Mouse (Mus musculus): ENCODE data around the gene Sccpdh. TPM values are rescaled to one million over a fixed set of nuclear protein-coding genes. Genes with fewer than 3 reads are reported as not detected.
"Not testable (repeated sequence)": the region's sequence is repeated elsewhere in the genome, so short reads cannot be mapped to it uniquely, and the experiment has no call there.

Gene Sccpdh
- polyA plus RNA-seq, 1 experiment, result 75.0 TPM

GRCm38 (mm10) chr1:179713367-179713766 lies 45.4 kb downstream of the Sccpdh start:
- Histone ChIP-seq H3K27ac (ENCODE audit: insufficient read depth, low read length) (no peak overlapping the region), H3K4me3 (ENCODE audit: insufficient read depth, low read length) (no peak overlapping the region), H3K4me1 (ENCODE audit: control insufficient read depth, insufficient read depth, low read length) (peaks cover 5% of the 10 kb centered on the region)
- TF ChIP-seq POLR2A (IDR thresholded peaks at IDR 0.05; ENCODE audit: extremely low read depth, insufficient read depth, low read length) (no peak), CTCF (IDR thresholded peaks at IDR 0.05; ENCODE audit: extremely low read depth, insufficient read depth, low read length) (no peak)

GRCm38 (mm10) chr1:179715289-179715688 lies 47.3 kb downstream of the Sccpdh start:
- H3K4me3 ChIP-seq (ENCODE audit: insufficient read depth, low read length); H3K27ac ChIP-seq (ENCODE audit: insufficient read depth, low read length); H3K4me1 ChIP-seq (ENCODE audit: control insufficient read depth, insufficient read depth, low read length): not testable (repeated sequence)

GRCm38 (mm10) chr1:179715786-179716185 lies 47.8 kb downstream of the Sccpdh start:
- no peak for TF ChIP-seq CTCF (IDR thresholded peaks at IDR 0.05; ENCODE audit: extremely low read depth, insufficient read depth, low read length)
- Histone ChIP-seq H3K4me1 (ENCODE audit: control insufficient read depth, insufficient read depth, low read length) (no peaks in the 10 kb centered on the region), H3K4me3 (ENCODE audit: insufficient read depth, low read length) (no peak overlapping the region), H3K27ac (ENCODE audit: insufficient read depth, low read length) (no peak overlapping the region)

- no peaks in the 10 kb centered on the region for H3K4me1 ChIP-seq (ENCODE audit: control insufficient read depth, insufficient read depth, low read length)
- no peak overlapping the region for H3K27ac ChIP-seq (ENCODE audit: insufficient read depth, low read length)
- TF ChIP-seq CTCF (IDR thresholded peaks at IDR 0.05; ENCODE audit: extremely low read depth, insufficient read depth, low read length), result no peak
- no peak for TF ChIP-seq POLR2A (IDR thresholded peaks at IDR 0.05; ENCODE audit: extremely low read depth, insufficient read depth, low read length)
These were observed 54.9 kb downstream of the Sccpdh start for GRCm38 (mm10) chr1:179722811-179723469.

GRCm38 (mm10) chr1:179728661-179729060 lies 60.7 kb downstream of the Sccpdh start:
- no peaks in the 10 kb centered on the region for H3K4me1 ChIP-seq (ENCODE audit: control insufficient read depth, insufficient read depth, low read length)
- no peak for TF ChIP-seq CTCF (IDR thresholded peaks at IDR 0.05; ENCODE audit: extremely low read depth, insufficient read depth, low read length)
- TF ChIP-seq POLR2A (IDR thresholded peaks at IDR 0.05; ENCODE audit: extremely low read depth, insufficient read depth, low read length), result no peak
- no peak overlapping the region for H3K27ac ChIP-seq (ENCODE audit: insufficient read depth, low read length)
- H3K4me3 ChIP-seq (ENCODE audit: insufficient read depth, low read length), result no peak overlapping the region

More at GRCm38 (mm10) chr1:179722811-179723469, 54.9 kb downstream of the Sccpdh start:
- H3K4me3 ChIP-seq (ENCODE audit: insufficient read depth, low read length), result no peak overlapping the region

- H3K27ac ChIP-seq (ENCODE audit: insufficient read depth, low read length), result no peak overlapping the region
- H3K4me3 ChIP-seq (ENCODE audit: insufficient read depth, low read length), result no peak overlapping the region
- no peak for TF ChIP-seq POLR2A (IDR thresholded peaks at IDR 0.05; ENCODE audit: extremely low read depth, insufficient read depth, low read length)
- TF ChIP-seq CTCF (IDR thresholded peaks at IDR 0.05; ENCODE audit: extremely low read depth, insufficient read depth, low read length), result no peak
- no peaks in the 10 kb centered on the region for H3K4me1 ChIP-seq (ENCODE audit: control insufficient read depth, insufficient read depth, low read length)
These were observed 63.4 kb downstream of the Sccpdh start for GRCm38 (mm10) chr1:179731391-179731790.

GRCm38 (mm10) chr1:179734500-179735474 lies 66.8 kb downstream of the Sccpdh start:
- H3K4me1 ChIP-seq (ENCODE audit: control insufficient read depth, insufficient read depth, low read length), result no peaks in the 10 kb centered on the region
- TF ChIP-seq POLR2A (IDR thresholded peaks at IDR 0.05; ENCODE audit: extremely low read depth, insufficient read depth, low read length), result no peak
- TF ChIP-seq CTCF (IDR thresholded peaks at IDR 0.05; ENCODE audit: extremely low read depth, insufficient read depth, low read length), result peak; percentile 53
- no peak overlapping the region for H3K27ac ChIP-seq (ENCODE audit: insufficient read depth, low read length)
- H3K4me3 ChIP-seq (ENCODE audit: insufficient read depth, low read length), result no peak overlapping the region

DNA sequence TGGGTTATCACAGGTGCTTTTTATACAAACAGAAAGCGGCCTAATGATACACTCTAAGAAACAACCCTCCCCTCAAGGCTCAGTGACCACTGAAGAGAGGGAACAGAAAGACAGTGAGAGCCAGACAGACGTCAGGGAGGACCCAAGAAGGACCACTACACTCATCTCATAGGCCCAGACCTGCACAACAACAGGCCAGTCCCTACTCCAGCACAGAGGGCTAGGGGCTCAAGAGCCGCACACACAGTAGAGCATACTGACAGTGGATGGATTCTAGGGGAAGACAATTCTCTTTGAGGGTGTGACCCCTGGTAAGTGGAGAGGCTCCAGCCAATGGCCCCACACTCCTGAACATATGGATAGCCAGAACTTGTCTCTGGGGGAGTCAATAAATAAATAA lies 68.5 kb downstream of the Sccpdh start:
- no peak overlapping the region for H3K27ac ChIP-seq (ENCODE audit: insufficient read depth, low read length)
- TF ChIP-seq POLR2A (IDR thresholded peaks at IDR 0.05; ENCODE audit: extremely low read depth, insufficient read depth, low read length), result no peak
- no peak for TF ChIP-seq CTCF (IDR thresholded peaks at IDR 0.05; ENCODE audit: extremely low read depth, insufficient read depth, low read length)

More for the DNA sequence above, 68.5 kb downstream of the Sccpdh start:
- H3K4me1 ChIP-seq (ENCODE audit: control insufficient read depth, insufficient read depth, low read length), result no peaks in the 10 kb centered on the region
- no peak overlapping the region for H3K4me3 ChIP-seq (ENCODE audit: insufficient read depth, low read length)

Other genes with a start within 250 kb of the Sccpdh start
- 14.2 and 15.4 TPM in 2 replicates for gene Smyd3, start 150.2 kb upstream of the Sccpdh start, polyA plus RNA-seq (2012; rRNA removed)
- 20.6 and 21.7 TPM in 2 replicates for gene Tfb2m, start 121.9 kb upstream of the Sccpdh start, polyA plus RNA-seq (2012; rRNA removed)
- 21.8 and 25.8 TPM in 2 replicates for gene Cnst, start 121.8 kb upstream of the Sccpdh start, polyA plus RNA-seq (2012; rRNA removed)
- 0.06 TPM in 2 replicates for gene Kif28, start 77.1 kb downstream of the Sccpdh start, polyA plus RNA-seq (2012; rRNA removed)
- gene Gm10518, start 135.2 kb downstream of the Sccpdh start, polyA plus RNA-seq (2012; rRNA removed), result not detected in 2 replicates
- 26.2 and 27.1 TPM in 2 replicates for gene Ahctf1, start 135.5 kb downstream of the Sccpdh start, polyA plus RNA-seq (2012; rRNA removed)